Mouse (Mus musculus) cerebellum, postnatal 10 days (tissue): Measurements from ENCODE around the gene Six5.
"Not testable (repeated sequence)": the region's sequence is repeated elsewhere in the genome, so short reads cannot be mapped to it uniquely, and the experiment has no call there.

ENCODE experiments used
- DNase-seq, 2 experiments: peaks; one replicate each; pipeline ENCODE4 v3.0.0; 2021; ENCODE audit warnings: mixed read lengths in 2 of 2

Gene Six5

DNA sequence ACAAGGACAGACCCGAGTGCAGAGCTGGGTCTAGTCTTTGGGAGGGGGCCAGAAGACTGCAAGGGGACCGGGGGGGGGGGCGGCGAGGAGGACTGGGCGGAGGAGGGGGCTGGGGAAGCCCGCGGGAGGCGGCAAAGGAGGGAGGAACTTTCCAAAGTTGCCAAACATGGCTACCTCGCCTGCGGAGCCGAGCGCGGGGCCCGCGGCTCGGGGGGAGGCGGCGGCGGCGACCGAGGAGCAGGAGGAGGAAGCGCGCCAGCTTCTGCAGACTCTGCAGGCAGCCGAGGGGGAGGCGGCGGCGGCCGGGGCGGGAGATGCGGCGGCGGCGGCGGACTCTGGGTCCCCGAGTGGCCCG lies at the start of gene Six5:
Gene Six5 (plus strand): TSS at position 124 of the 355 bp plus-strand sequence.
- DNase-seq: peak; percentile 57 to 59

- DNase-seq: no peak
These were observed 49.8 kb upstream of the Six5 start for GRCm38 (mm10) chr7:19044616-19045015.

GRCm38 (mm10) chr7:19046286-19047069 lies 47.9 kb upstream of the Six5 start:
- DNase-seq: peak; percentile 91 to 93

DNA sequence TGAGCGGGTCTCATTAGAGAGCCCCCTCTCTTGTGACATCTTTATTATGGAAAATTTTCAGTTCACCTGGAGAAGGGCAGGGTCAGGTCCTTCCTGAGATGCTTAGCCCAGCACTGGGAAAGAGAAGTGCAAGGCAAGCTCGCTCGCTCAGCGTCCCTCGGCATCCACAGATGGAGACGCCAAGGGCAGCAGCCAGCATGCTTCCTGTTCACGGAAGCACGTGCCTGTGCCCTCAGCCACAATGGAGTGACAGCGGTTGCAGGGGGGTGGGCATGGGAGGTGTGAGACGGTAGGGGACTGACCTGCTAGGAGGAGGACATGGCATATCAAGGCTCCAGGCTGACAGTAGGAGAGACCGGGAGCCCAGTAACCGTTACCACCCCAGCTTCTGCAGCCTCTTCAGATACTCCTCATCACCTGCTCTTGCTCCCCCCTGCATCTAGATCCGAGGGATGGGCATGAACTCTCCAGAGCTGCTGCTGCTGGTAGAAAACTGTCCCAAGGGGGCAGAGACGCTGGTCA lies 46.3 kb upstream of the Six5 start:
- peak in 1 of 2 experiments; percentile 20 for DNase-seq

- no peak for DNase-seq
These were observed 45.1 kb upstream of the Six5 start for GRCm38 (mm10) chr7:19049252-19049651.

- DNase-seq: peak; percentile 52 to 62
These were observed 44.2 kb upstream of the Six5 start for GRCm38 (mm10) chr7:19050172-19050571.

DNA sequence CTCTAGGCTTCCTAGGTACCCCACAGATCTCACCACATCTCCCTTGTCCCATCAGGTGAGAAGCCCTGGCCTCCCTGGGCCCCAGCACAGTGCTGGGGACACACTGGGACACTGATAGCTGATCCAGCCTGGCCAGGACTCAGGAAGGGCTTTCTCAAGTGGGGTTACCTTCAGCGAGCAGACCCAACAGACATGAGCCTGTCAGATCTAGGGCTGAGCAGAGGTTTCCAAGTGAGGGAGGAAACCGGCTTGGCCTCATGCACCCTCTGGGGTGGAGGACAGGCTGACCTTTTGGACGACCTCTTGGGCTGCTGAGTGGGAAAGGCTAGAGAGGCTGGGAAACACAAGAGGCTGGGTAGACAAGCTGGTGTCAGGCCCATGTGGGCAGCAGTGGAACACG lies 43.2 kb upstream of the Six5 start:
- no peak for DNase-seq

GRCm38 (mm10) chr7:19052345-19053135 lies 41.9 kb upstream of the Six5 start:
- DNase-seq: peak; percentile 68

GRCm38 (mm10) chr7:19053136-19053532 lies 41.3 kb upstream of the Six5 start:
- DNase-seq: no peak

- peak; percentile 86 to 89 for DNase-seq
These were observed 40.2 kb upstream of the Six5 start, which contains the start of gene Rsph6a for GRCm38 (mm10) chr7:19054047-19054776. Rsph6a (plus strand) TSS chr7:19054690.

- DNase-seq: no peak
These were observed 39.7 kb upstream of the Six5 start for GRCm38 (mm10) chr7:19054777-19055076.

GRCm38 (mm10) chr7:19055108-19055507 lies 39.3 kb upstream of the Six5 start:
- no peak for DNase-seq

DNA sequence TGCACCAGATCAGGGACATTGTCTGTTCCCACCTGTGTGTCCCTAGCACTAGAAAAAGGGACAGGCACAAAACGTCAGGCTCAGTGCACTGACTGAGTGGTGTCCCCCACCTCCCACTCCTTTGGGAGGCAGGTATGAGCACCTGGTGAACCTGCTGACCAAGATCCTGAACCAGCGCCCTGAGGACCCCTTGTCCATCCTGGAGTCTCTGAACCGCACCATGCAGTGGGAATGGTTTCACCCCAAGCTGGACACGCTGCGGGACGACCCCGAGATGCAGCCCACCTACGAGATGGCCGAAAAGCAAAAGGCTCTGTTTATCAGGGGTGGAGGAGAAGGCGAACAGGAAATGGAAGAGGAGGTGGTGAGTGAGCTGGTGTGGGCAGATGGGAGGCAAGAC lies 37.0 kb upstream of the Six5 start:
- DNase-seq: no peak

GRCm38 (mm10) chr7:19065896-19066295 lies 28.5 kb upstream of the Six5 start:
- DNase-seq: no peak

GRCm38 (mm10) chr7:19067063-19067462 lies 27.3 kb upstream of the Six5 start:
- DNase-seq: no peak

- DNase-seq: no peak
These were observed 26.5 kb upstream of the Six5 start for GRCm38 (mm10) chr7:19067935-19068334.

- peak; percentile 83 to 88 for DNase-seq
These were observed 25.7 kb upstream of the Six5 start for GRCm38 (mm10) chr7:19068707-19069106.

- peak in 1 of 2 experiments; percentile 49 for DNase-seq
These were observed 24.9 kb upstream of the Six5 start for GRCm38 (mm10) chr7:19069500-19069899.

- not testable (repeated sequence) for DNase-seq
These were observed 23.4 kb upstream of the Six5 start for GRCm38 (mm10) chr7:19071024-19071423.

DNA sequence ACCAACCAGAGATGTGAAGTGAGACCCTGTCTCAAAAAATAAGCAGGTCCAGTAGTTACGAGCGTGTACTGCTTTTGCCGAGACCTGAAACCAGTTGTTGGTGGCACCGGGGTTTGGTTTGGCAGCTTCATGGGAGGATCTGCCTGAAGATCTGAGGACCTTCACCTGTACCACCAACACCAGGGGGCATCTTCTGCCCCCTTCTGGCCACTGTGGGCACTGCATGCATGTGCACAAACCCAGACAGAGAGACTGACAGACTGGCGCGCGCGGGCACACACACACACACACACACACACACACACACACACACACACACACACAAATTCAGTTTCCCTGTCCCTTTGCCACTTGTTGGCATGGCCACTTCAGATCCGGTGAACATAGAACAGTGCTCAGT lies 20.9 kb upstream of the Six5 start:
- peak; percentile 67 to 75 for DNase-seq

- no peak for DNase-seq
These were observed 19.9 kb upstream of the Six5 start for GRCm38 (mm10) chr7:19074494-19074893.

GRCm38 (mm10) chr7:19075231-19075630 lies 19.2 kb upstream of the Six5 start:
- no peak for DNase-seq
